Mouse (Mus musculus) embryonic facial prominence, embryonic 12.5 days (tissue): ENCODE data around the gene Tagap1. TPM values are rescaled to one million over a fixed set of nuclear protein-coding genes. Genes with fewer than 3 reads are reported as not detected.
"Not testable (repeated sequence)": the region's sequence is repeated elsewhere in the genome, so short reads cannot be mapped to it uniquely, and the experiment has no call there.

Experiments
- ATAC-seq: fragments of 200-750 bp; cut with Nextera tagmentation; 2 replicates; pipeline ENCODE4 v1.8.0; 2017; ENCODE audit not compliant: insufficient number of reproducible peaks, insufficient read depth, low FRiP score, low TSS enrichment
- H3K27ac ChIP-seq: fragments of 300-500 bp; sonication (generic); 2 replicates; pipeline ENCODE4 v1.5.1; 2016; ENCODE audit warnings: mild to moderate bottlenecking
- H3K27me3 ChIP-seq: fragments of 300-500 bp; sonication (generic); 2 replicates; pipeline ENCODE4 v1.6.1; 2016; ENCODE audit warnings: mild to moderate bottlenecking, moderate library complexity
- H3K36me3 ChIP-seq: fragments of 300-500 bp; sonication (generic); 2 replicates; pipeline ENCODE4 v1.6.1; 2016; ENCODE audit warnings: mild to moderate bottlenecking
- H3K4me1 ChIP-seq: fragments of 300-500 bp; sonication (generic); 2 replicates; pipeline ENCODE4 v1.6.1; 2016
- H3K4me2 ChIP-seq: fragments of 300-500 bp; sonication (generic); replicated peaks from 2 replicates; pipeline ENCODE4 v1.6.1; 2016; ENCODE audit warnings: mild to moderate bottlenecking, moderate library complexity
- H3K4me3 ChIP-seq: fragments of 300-500 bp; sonication (generic); 2 replicates; pipeline ENCODE4 v1.5.1; 2016; ENCODE audit warnings: mild to moderate bottlenecking
- H3K9ac ChIP-seq: fragments of 300-500 bp; sonication (generic); 2 replicates; pipeline ENCODE4 v1.6.1; 2016; ENCODE audit warnings: mild to moderate bottlenecking, moderate library complexity
- H3K9me3 ChIP-seq: fragments of 300-500 bp; sonication (generic); 2 replicates; pipeline ENCODE4 v1.6.1; 2016; ENCODE audit warnings: mild to moderate bottlenecking, moderate library complexity
- WGBS: fragments of 180-500 bp; shearing (Covaris S2); methylation state at CpG from one replicate; pipeline ENCODE4 v1.1.7; 2016; 5-methylcytosine and 5-hydroxymethylcytosine counted together
- polyA plus RNA-seq: library from polyadenylated mRNA; unstranded; fragments of >200 nt; fragmentation: Nextera tagmentation; extraction: Ambion mirVana; gene quantifications from 2 replicates; pipeline ENCODE4 v1.2.1, GENCODE M21; 2016

Gene Tagap1
- polyA plus RNA-seq, 1 experiment from 2014 or later: 61.1 TPM

DNA sequence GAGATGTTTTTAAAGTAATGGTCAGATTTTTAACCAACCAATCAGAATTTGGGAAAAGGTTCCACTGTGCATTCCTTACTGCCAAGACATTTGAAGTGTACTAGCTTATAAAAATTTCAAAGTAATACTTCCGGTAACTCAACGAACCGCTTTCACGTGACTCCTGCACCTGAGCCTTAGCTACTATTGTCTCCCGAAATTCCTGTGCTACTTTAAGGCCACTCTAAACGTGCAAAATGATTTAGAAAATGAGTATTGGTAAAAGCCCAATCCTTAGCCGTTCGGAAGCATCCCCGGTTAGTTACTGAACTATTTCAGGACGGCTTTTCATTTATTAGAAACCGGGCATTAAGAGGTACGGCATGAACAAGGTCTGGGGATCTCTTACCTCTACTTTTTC, 607 bp downstream of the Tagap1 start:
- not testable (repeated sequence) for H3K4me1 ChIP-seq, H3K36me3 ChIP-seq, H3K27ac ChIP-seq, ATAC-seq, H3K27me3 ChIP-seq, H3K9me3 ChIP-seq
- peak overlapping the region; percentile 44 for H3K4me2 ChIP-seq
- peak overlapping the region; percentile 48 for H3K4me3 ChIP-seq
- WGBS: under 1% methylated on average over 12 of the region's 12 CpGs
- 0 out of 2 replicates have a peak overlapping the region, but pooled peaks have one; percentile 63 for H3K9ac ChIP-seq

- H3K4me1 ChIP-seq, H3K27me3 ChIP-seq, H3K36me3 ChIP-seq, H3K9me3 ChIP-seq, H3K27ac ChIP-seq, H3K9ac ChIP-seq, ATAC-seq: not testable (repeated sequence)
- H3K4me3 ChIP-seq: peak overlapping the region; percentile 48
- H3K4me2 ChIP-seq: peak overlapping the region; percentile 44
- WGBS: 58% methylated on average over 5 of the region's 6 CpGs
Measured at GRCm38 (mm10) chr17:6959543-6960259, 1.3 kb downstream of the Tagap1 start.

GRCm38 (mm10) chr17:6958881-6959280, 2.1 kb downstream of the Tagap1 start:
- not testable (repeated sequence) for ATAC-seq, H3K9me3 ChIP-seq, H3K4me3 ChIP-seq, H3K4me1 ChIP-seq, H3K4me2 ChIP-seq, H3K27ac ChIP-seq, H3K36me3 ChIP-seq, H3K27me3 ChIP-seq, H3K9ac ChIP-seq
- 85% methylated on average over 7 of the region's 8 CpGs for WGBS

DNA sequence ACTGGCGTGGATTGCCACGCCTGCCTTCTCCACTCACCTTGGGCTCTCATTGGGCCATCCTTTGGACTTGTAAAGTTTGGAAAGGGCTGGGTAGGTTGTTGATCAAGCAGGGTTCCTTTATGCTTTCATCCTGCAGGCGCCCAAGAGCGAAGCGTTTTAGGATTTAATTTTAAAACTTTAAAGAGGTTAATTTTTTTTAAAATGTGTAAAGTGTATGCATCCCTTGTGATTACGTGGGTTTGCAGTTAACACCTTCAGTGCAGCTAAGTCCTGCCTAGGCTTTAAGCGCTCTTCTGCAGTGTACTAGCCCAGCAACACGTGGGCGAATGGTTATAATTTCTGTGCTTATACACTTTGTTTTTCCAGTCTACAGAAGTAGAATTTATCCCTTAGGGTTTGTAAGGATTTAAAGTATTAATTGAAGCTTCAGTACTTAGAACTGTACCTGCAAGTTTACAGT, 12.2 kb downstream of the Tagap1 start:
- peak overlapping the region; percentile 48 for H3K4me2 ChIP-seq
- 12% methylated on average over 9 of the region's 9 CpGs for WGBS
- H3K27ac ChIP-seq: peak overlapping the region; percentile 83
- H3K27me3 ChIP-seq, H3K4me1 ChIP-seq, H3K36me3 ChIP-seq, H3K9me3 ChIP-seq: not testable (repeated sequence)
- peak overlapping the region; percentile 52 for H3K4me3 ChIP-seq
- peak overlapping the region; percentile 59 for H3K9ac ChIP-seq
- ATAC-seq: peak; percentile 23; the same call in 1 of the 2 replicates

- ATAC-seq: peak; percentile 96
- Histone ChIP-seq H3K4me3 (peak within 1 kb of the TSS; percentile 52), H3K27ac (peak within 1 kb of the TSS; percentile 83), H3K4me2 (peak within 1 kb of the TSS; percentile 48), H3K9ac (peak within 1 kb of the TSS; percentile 59)
- H3K9me3 ChIP-seq, H3K36me3 ChIP-seq, H3K4me1 ChIP-seq, H3K27me3 ChIP-seq: not testable (repeated sequence)
- WGBS: under 1% methylated on average over 67 of the region's 73 CpGs
Measured at GRCm38 (mm10) chr17:6947984-6948768, 12.8 kb downstream of the Tagap1 start, which contains the start of gene Rsph3b. Gene Rsph3b, minus strand, starts transcription at chr17:6948682.

DNA sequence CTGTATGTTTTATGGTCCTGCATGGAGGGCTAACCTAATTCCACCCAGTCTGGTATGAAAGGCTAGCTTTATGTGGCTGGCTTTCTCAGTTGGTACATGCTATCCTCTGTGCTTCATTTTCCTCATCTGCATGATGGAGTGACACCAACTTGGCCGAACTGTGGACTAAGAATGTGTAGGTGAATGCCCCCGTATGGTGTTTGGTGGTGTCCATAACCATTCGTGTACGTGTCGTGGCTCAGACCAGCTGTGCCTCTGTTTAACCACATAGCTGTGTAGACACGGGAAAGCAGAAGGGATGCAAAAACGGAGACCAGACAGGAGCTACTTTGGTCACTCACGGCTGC, 13.3 kb downstream of the Tagap1 start:
- H3K36me3 ChIP-seq, H3K4me1 ChIP-seq, H3K9ac ChIP-seq, H3K27ac ChIP-seq, ATAC-seq, H3K9me3 ChIP-seq, H3K27me3 ChIP-seq: not testable (repeated sequence)
- WGBS: no CpG with 5 or more reads among the region's 8 CpGs
- Histone ChIP-seq H3K4me3 (peak overlapping the region; percentile 52), H3K4me2 (peak overlapping the region; percentile 48)

GRCm38 (mm10) chr17:6942560-6942959, 18.4 kb downstream of the Tagap1 start:
- not testable (repeated sequence) for H3K27me3 ChIP-seq, H3K9ac ChIP-seq, H3K36me3 ChIP-seq, ATAC-seq, H3K4me1 ChIP-seq, H3K9me3 ChIP-seq, H3K27ac ChIP-seq, H3K4me3 ChIP-seq, H3K4me2 ChIP-seq
- WGBS: no CpG with 5 or more reads among the region's 4 CpGs

- not testable (repeated sequence) for H3K36me3 ChIP-seq, H3K4me2 ChIP-seq, ATAC-seq, H3K27me3 ChIP-seq, H3K9ac ChIP-seq, H3K27ac ChIP-seq, H3K4me3 ChIP-seq, H3K4me1 ChIP-seq, H3K9me3 ChIP-seq
- WGBS: 98% methylated on average over 7 of the region's 7 CpGs
Measured at GRCm38 (mm10) chr17:6931625-6932024, 29.3 kb downstream of the Tagap1 start.

GRCm38 (mm10) chr17:6920351-6920894, 40.5 kb downstream of the Tagap1 start:
- H3K4me1 ChIP-seq, H3K9ac ChIP-seq, H3K36me3 ChIP-seq, H3K4me2 ChIP-seq, H3K4me3 ChIP-seq, ATAC-seq, H3K27ac ChIP-seq, H3K9me3 ChIP-seq, H3K27me3 ChIP-seq: not testable (repeated sequence)
- WGBS: 96% methylated on average over 7 of the region's 7 CpGs

DNA sequence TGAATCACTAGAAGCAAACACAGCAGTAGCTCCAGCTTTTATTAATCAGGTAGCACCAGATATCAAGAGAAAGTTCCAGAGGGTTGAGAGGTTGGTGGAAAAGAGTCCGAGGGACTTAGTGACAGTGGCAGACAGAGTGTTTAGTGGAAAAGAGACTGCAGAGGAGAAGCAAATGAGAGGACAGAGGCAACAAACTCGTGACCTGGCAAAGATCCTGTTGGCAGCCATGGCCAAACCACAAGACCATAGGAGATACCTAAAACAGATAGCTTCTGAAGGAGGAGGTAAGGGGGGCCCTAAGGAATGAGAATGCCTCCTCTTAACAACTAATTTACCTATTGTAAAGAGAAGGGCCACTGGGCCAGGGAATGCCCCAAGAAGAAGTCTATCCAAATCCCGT, 41.6 kb downstream of the Tagap1 start:
- H3K9ac ChIP-seq, ATAC-seq, H3K27me3 ChIP-seq, H3K9me3 ChIP-seq, H3K4me1 ChIP-seq, H3K27ac ChIP-seq, H3K4me3 ChIP-seq, H3K36me3 ChIP-seq, H3K4me2 ChIP-seq: not testable (repeated sequence)
- 82% methylated on average over 3 of the region's 3 CpGs for WGBS

- ATAC-seq, H3K27me3 ChIP-seq, H3K4me1 ChIP-seq, H3K36me3 ChIP-seq, H3K4me3 ChIP-seq, H3K9me3 ChIP-seq, H3K27ac ChIP-seq, H3K4me2 ChIP-seq, H3K9ac ChIP-seq: not testable (repeated sequence)
- WGBS: 86% methylated on average over 4 of the region's 4 CpGs
Measured at GRCm38 (mm10) chr17:6915282-6915681, 45.7 kb downstream of the Tagap1 start.

DNA sequence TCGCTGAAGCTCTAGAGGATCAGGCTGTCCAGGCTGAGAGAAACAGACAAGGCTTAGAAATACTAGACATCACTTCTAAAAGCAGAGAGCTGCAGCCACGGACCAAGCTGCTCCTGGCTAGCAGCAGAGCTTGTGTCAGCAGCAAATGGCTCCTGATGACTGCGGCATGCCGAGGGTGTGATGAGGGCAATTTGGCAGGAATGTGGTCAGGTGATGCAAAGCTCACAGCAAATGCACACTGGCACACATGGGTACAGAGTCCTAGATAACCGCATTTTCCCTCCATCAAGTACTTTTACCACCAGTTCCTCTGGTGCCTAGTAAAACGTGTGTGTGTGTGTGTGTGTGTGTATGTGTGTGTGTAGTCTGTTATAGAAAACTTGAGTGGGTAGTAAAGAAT, 46.9 kb downstream of the Tagap1 start:
- H3K9me3 ChIP-seq, H3K9ac ChIP-seq, H3K4me3 ChIP-seq, H3K36me3 ChIP-seq, ATAC-seq, H3K27ac ChIP-seq, H3K27me3 ChIP-seq, H3K4me1 ChIP-seq, H3K4me2 ChIP-seq: not testable (repeated sequence)
- 64% methylated on average over 1 of the region's 6 CpGs for WGBS
